Mouse (Mus musculus): ENCODE measurements around the gene Dnajc13.

Dnajc13 gene

DNA sequence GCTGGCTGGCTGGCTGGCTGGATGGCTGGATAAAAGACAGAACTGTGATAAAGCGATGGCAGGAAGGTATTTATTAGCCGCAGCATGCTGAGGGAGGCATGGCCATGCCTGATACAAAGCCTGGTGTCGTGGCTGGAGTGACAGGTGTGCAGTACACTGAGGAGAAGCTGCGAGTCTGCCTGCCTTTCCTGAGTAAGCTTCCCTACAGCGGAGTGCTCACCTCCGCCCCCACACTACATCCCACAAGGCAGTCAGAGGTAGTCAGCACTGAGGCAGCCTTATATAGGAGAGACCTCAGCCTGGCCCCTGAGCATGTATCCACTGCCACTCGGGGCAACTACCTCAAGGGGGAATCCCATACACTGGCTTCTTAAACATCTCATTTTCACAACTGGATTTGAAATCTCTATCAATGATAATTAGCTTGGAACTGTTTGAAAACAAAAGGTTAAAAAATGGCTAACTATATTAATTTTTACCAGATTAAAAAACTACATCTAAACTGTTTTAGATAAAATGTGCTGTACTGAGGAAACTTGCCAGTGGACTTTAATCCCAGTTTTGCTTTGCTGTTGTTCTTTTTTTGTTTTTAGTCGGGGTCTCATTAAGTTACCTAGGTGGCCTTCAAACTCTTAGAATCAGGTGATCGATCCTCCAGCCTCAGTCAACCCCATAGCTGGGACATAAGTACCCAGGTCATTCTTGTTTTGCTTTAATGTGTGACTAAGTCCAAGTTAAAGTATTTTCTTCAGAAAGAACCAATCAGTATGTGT is 8.1 kb downstream of the Dnajc13 start:
- no peak for DNase-seq (ENCODE audit: low spot score in 2 of 2)

DNA sequence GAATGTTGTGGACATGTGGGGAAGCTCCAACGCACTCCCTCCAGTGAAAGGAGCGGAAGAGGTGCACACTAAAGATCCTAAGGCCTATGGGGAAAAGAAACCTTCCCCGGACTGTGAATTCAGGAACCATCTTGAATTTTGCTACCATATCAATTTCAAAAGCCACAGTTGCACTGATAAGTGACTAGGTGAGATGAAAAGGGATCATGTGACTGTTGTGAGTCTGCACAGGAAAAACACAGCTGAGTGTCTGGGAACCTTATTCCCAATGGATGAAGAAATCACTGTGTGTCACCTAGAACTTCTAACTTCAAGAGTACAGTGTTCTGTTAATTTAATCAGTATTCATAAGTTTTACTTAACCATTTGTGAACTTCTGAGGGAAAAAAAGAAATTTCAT is 10.1 kb downstream of the Dnajc13 start:
- DNase-seq (ENCODE audit: low spot score in 2 of 2) = no peak

DNA sequence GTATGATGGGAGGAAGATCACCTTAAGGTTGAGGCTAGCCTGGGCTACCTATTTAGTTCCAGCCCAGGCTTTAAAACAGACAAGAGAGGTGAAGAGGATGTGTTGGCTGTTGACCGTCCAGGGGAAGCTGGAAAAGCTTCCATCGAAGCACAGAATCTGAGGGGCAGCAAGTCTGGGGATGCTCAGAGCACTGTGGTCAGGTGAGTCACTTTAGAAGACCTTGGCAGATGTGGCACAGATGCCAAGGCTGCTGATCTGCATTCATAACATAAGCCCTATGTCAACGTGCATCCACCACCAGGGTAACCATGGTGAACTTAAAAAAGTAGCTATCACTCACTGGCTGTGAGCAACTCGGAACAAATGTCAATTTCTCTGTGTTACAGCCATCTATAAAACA is 11.0 kb downstream of the Dnajc13 start:
- DNase-seq (ENCODE audit: low spot score in 2 of 2) = no peak

DNA sequence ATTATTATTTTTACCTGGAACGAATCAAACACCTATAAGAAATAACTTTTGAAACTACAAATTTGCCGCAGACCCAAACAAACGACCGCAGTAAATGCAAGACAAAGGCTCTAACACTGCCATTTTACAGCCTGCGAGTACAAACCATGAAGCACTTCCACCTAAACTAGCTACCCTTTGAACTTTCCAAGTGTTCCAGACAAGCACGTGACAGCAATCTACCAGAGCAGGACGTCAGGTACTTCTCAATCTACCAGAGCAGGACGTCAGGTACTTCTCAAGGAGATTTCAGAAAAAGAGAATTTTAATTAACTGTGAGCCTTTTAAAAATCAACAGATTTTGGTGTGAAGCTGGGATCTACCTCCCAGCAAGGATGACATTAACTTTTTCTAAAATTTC is 11.6 kb downstream of the Dnajc13 start:
- DNase-seq (ENCODE audit: low spot score in 2 of 2) = no peak

DNA sequence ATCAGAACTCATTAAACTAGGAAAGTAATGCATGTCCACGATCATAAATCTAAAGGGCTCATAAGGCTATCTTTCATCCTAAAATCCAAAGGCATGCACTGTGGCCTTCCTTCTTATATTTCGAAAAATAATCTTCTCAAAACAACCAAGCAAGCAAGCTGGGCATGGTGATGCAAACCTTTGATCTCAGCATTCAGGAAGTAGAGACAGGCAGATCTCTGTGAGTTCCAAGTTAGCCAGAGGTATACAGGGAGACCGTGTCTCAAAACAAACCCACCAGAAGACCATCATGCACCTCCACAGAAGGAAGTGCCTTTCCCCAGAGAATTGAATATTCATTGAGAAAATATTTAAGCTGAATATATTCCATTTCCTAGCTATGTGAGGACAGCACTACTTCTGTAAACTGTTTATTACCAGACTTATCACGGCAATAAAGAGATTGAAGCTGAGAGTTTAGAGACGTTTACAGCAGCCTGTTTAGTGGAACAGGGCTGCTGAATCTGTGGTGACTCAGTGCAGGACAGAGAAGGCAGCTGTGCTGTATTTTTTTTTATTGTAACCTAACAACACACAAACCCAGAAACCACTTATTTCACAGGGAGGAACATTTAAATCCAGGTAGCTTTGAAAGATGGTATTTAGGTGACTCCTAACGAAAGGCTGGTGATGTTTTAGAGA is 15.3 kb downstream of the Dnajc13 start:
- DNase-seq (ENCODE audit: low spot score in 2 of 2) = no peak

DNA sequence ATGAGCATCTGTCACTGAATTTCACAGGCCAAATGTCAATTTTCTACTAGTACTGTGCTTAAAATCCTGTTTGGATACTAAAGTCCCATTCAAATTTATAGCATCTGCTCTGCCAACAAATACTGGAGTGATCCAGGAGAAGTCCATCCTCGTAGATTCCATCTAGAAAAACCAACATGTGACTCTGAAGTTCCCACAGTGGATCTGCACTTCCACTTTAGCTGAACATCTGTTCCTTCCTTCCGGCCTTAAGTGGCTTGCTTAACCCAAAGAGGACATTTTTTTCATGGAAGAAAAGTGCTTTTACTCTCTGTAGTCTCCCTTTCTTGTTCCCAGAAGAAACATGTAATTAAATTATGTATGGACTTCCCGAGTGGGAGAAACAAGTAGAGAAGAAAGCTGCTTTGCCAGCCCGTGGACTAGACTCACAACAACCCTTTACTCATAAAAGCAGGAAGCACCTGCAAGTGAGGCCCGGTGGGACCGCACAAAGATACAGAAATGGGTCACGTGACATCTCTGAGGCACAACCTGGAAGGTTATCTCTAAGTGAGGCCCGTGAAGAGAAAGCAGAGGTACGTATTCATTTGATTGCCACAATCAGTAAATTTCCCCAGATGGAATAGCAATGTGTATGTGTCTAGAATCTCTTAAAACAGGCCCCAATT is 18.8 kb downstream of the Dnajc13 start:
- peak in 1 of 2 experiments; percentile 37 for DNase-seq (ENCODE audit: low spot score in 2 of 2)

DNA sequence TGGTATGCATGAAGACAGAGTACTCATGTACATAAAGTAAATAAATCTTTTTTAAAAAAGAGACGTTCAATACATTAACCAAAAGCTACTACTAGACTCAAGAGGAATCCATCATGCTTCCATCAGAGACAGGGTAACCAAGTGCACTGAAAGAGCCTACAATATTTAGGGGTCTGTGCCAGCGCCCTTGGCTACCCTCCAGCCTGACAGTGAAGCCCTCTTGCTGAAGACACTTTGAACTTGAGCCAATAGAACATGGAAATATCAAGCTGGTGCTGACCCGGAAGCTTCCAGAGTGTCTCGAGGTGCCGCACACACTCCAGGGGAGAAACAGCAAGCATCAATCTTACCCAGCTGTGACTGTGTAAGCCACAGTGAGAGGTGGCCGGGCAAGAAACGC is 22.6 kb downstream of the Dnajc13 start:
- DNase-seq (ENCODE audit: low spot score in 2 of 2) = no peak

DNA sequence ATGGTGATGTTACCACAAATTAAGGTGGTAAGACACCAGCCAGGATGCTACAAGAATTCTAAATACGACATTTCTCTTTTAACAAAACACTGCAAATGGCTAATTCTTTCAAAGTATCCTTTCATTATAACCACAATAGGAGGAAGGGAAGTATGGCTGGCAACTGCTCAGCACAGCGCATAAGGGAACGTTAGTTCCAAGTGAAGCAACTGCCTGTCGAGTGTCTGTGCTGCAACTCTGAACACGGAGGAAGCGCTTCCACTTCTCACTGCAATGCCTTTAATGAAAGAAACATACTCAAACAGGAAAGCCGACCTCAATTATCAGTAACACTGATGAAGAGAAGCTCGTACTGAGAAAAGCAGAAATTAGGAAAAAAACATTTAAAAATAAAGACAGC is 23.7 kb downstream of the Dnajc13 start:
- DNase-seq (ENCODE audit: low spot score in 2 of 2) = no peak

DNA sequence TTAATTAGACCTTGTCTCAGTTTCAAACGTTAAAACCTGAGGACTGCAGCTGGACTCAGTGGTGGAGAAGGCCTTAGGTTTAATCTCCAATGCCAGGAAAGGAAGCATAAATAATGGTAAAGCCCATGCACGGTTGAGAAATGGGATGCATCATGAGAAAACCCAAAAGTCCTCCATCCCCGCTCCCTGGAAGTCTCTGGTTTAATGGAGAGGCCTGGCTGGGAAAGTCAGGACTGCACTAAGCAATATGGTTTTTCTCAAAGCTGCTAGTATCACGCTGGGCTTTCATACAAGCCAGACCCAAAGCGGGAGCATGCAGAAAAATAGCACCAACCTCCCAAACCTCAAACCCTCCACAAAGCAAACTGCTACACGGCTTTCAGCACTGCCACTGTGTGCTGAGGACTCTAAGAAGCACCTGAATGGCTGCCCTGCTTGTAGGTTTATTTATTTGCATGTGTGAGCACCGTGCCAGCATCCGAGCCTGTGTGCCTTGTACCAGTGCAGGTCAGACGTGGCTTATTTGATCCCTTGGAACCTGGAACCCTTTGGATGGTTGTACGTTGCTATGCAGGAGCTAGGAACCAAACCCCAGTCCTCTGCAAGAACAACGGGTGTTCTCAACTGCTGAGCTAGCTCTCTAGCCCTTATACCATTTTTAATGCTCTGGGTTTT is 26.3 kb downstream of the Dnajc13 start:
- no peak for DNase-seq (ENCODE audit: low spot score in 2 of 2)

DNA sequence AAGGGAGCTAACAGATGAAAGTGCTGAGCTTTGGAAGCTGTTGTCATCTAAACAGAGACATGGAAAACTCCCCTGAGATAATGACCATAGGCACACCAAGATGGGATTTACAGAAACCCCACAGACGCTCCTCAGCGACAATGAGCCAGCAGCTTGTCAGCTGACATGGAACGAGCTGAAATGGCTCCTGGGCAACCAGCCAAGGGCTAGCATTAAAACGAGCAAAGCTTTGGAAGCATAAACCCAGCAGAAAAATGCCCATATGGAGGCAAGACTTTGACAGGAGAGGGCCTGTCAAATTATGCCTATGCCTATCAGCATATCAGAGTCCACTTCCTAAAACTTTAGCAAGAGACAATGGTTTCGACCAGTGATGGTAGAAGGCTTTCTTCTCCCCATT is 27.0 kb downstream of the Dnajc13 start:
- no peak for DNase-seq (ENCODE audit: low spot score in 2 of 2)

DNA sequence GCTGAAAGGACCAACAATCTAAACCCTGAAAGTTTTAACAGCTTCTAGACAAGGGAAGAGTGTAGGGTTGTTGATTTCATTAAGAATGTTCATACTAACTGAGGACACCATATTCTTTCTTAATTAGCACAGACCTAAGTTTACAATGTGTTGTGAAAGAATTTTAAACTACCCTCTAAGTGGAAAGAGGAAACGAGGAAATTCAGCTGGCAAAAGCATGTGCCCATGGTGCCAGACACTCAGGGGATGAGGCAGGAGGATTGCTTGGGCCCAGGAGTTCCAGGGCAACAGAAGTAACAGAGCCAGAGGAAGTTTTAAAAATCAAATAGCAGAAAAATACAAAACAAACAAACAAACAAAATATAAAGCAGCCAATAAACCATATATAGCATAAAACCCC is 28.9 kb downstream of the Dnajc13 start:
- no peak for DNase-seq (ENCODE audit: low spot score in 2 of 2)

DNA sequence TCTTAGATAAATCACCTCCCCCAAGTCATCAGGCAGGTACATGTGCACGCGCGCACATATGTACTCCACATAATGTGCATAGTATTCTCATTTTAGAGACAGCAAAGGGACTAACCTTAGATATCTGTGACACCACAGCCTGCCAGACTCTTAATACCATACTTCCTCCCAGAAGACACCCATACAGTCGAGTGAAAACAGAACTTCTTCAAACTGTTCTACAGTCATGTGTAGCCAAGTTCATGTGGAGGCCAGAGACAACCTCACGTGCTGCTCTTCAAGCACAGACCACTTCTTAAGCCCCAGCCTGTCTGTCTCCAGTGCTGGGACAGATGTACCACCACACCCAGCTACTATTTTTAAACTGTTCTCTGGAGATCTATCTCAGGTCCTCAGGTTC is 29.7 kb downstream of the Dnajc13 start:
- DNase-seq (ENCODE audit: low spot score in 2 of 2) = no peak

DNA sequence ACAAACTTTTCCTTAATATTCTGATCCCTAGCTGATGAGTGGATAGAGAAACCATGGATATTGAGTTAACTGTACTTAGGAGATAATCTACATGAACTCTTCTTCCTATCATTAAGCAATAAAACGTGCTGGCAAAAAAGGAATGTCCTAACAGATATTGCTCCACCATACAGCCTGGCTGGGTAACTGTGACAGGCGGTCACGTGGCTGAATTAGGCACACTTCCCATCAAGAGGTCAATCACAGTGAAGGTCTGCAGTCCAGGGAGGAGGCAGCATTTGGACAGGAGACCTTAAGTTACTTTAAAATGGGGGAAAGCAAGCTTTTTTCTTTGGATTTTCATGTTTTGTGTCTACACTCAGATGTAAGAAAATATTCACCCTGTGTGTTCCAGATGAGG is 30.7 kb downstream of the Dnajc13 start:
- DNase-seq (ENCODE audit: low spot score in 2 of 2) = no peak

DNA sequence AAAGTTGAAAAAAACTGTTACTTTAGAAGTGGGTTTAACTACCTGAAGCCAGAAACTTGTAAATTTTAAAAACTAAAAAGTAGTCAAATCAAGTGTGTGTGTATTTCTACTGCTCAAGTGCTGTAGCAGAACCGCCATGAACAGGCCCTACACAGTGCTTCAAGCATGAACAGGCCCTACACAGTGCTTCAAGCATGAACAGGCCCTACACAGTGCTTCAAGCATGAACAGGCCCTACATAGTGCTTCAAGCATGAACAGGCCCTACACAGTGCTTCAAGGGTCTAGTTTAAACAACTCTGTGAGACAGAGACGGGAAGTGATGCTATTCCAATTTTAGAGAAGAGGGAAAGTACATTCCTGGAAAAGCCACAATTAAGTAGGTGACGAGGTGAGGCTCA is 51.3 kb downstream of the Dnajc13 start:
- no peak for DNase-seq (ENCODE audit: low spot score in 2 of 2)

DNA sequence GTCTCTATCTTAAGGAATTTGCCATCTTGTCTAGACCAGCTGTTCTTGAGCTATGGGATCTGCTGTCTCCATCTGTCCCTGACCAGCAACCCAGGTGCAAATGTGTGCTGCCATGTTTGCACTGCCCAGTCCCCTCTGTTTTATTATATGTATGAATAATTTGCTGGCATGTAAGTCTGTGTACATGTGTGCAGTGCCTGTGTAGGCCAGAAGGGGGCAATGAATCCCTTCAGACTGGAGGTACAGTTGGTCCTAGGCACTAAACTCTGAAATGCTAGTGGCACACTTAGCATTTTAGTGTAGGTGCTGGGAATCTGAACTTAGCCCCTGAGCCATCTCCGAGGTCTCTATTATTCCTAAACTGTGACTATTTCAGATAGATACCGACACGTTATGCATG is 58.9 kb downstream of the Dnajc13 start:
- peak in 1 of 2 experiments; percentile 31 for DNase-seq (ENCODE audit: low spot score in 2 of 2)

DNA sequence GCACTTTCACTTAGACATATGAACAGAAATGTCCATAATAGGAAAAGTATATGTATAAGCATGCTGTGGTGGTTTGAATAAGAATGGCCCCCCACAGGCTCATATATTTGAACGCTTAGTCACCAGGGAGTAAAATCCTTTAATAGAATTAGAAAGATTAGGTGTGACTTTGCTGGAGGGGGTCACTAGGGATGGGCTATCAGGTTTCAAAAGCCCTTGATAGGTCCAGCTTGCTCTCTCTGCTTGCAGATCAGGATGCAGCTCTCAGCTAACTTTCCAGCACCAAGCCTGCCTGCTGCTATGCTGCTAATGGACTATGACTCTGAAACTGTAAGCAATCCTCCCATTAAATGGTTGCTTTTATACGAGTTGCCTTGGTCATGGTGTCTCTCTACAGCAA is 68.2 kb downstream of the Dnajc13 start:
- no peak for DNase-seq (ENCODE audit: low spot score in 2 of 2)

DNA sequence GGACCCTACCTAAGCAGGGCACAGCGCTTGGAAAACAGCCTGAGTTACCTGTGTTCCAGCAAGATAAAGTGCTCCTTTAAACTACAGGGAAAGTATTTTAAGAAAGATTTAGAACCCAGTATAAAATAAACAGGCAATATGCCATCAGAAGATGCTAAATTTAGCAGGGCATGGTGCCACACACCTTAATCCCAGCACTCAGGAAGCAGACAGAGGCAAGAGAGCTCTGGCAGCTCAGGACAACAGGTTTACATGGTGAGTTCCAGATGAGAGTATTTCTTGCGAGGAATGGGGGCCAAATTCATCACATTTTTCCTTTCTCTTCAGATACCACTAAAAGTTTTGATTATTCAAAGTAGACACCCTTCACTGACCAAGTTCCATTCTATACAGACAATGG is 68.8 kb downstream of the Dnajc13 start:
- no peak for DNase-seq (ENCODE audit: low spot score in 2 of 2)

DNA sequence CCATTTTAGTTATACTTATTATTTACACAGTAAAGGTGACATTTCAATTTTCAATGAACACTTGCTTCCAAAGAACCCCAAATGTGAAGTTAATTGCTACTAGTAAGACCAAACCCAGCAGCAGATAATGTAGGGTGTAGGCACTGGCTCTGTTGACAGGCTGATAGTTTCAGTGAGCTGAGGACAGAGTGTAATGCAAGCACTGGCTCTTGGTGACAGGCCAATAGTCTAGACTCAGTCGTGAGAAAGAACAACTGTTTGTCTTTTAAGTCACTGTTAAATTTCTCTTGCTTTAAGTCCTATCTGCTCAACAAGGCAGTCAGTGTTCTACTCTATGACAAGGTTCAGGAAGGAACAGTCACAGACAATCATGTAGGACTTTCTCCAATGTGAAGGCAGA is 69.4 kb downstream of the Dnajc13 start:
- no peak for DNase-seq (ENCODE audit: low spot score in 2 of 2)

DNA sequence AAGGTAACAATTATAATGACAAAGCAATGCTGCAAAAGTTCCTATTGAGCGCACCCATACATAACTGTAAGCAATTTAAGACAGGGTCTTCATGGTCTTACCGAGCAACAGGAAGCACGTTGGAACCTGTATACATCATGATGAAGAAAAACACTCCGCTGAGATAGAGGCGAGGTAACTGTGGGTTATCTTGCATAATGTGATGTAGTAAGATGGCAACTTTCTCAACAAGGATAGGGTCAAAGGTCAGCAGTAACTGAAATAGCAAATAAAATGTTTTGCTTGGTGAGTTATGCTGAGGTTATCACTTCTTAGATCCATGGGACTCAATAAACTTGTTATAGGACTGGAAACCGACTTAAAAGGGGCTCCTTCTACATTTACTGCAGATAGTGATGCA is 70.2 kb downstream of the Dnajc13 start:
- no peak for DNase-seq (ENCODE audit: low spot score in 2 of 2)

DNA sequence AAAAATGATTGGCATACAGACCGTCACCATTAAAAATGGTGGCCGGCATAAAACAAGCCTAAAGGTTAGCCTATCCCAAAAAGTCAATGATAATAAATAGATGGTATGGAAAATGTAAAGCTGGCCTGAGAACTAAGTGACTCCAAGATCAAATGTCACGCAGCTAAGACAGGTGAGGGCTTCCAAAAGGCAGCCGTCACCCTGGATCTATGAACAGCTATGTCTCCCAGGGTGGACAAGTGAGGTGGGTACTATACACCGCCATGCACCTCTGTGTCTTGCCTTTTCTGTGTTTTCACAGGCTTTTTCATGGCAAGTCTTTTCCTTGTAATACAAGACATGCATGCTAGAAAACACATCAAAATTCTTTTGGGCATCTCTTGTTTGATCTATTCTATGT is 73.1 kb downstream of the Dnajc13 start:
- DNase-seq (ENCODE audit: low spot score in 2 of 2) = no peak

DNA sequence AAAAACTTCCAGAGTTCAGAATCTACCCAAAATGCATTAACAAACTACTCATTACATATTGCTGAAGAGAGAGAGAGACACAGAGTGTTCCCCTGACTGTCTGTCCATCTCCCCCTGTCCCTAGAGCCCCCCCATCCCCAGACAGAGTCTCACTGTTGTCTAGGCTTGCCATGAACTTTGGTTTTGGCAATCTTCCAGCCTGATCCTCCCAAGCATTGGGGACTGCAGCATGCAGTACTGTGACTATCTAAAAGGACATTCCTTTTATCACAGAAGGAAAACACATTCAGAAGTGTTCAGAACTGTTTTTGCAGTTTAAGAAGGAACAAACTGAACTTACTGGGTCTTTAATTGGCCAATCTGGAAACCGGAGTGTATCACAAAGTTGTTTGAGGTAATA is 74.0 kb downstream of the Dnajc13 start:
- DNase-seq (ENCODE audit: low spot score in 2 of 2) = no peak

DNA sequence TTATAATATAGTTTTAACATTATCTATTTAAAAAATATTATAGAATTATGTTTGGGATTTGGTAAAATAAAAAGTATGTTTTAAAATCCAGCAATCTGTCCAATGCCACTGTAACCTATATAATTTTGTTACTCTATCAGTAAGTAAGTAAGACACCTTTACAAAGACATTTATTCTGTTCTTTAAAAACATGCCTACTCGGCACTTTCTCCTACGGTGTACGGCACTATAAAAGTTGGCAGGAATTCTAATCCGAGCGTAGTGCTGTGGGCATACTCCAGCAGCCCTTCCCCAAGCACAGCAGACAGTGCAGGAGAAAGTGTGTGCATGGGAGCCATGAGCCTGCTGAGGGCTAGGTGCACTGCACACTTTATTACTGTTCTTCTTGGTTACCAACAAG is 75.7 kb downstream of the Dnajc13 start:
- no peak for DNase-seq (ENCODE audit: low spot score in 2 of 2)

DNA sequence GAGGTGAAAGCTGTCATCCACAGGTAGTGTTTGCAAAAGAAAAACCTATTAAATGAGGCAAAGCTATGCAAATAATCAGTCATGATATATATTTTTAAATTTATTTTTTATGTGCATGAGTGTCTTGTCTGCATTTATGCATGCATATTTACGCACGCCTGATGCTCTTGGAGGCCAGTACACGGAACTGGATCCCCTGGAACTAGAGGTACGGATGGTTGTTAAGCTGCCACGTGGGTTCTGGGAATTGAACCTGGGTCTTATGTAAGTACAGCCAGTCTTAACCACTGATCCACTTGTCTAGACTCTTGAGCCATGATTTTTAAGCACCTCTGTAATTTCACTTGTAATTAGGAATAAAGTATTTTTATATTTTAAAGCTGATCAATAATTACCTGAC is 79.5 kb downstream of the Dnajc13 start:
- DNase-seq (ENCODE audit: low spot score in 2 of 2) = no peak
